Mouse (Mus musculus) CH12.LX (cell line): ENCODE measurements at regions not wholly inside any gene's neighbourhood (a gene's known extent, or its start where the extent isn't known, plus 50 kb on each side); places are given as distances from the start of the nearest gene placed in this dataset.

Source experiments
- DNase-seq: peaks from one replicate; pipeline ENCODE4 v3.0.0-alpha.2; 2013; ENCODE audit errors: extremely low read depth
- H3K27ac ChIP-seq: 2 replicates; pipeline ENCODE4 v1.5.1; 2012; ENCODE audit warnings: low read depth, mild to moderate bottlenecking, control low read depth, moderate library complexity; ENCODE audit not compliant: insufficient read depth
- H3K27me3 ChIP-seq: replicated peaks from 2 replicates; pipeline ENCODE3; 2012; ENCODE audit warnings: inconsistent platforms
- H3K36me3 ChIP-seq, 2 experiments: replicated peaks in 1 of 2; 2 replicates each; pipeline versions ENCODE3 to v1.6.1; 2012; ENCODE audit warnings: inconsistent platforms in 1 of 2, low read length in 1 of 2, mild to moderate bottlenecking in 1 of 2, mixed read lengths in 1 of 2, moderate library complexity in 1 of 2; ENCODE audit not compliant: control insufficient read depth in 1 of 2, insufficient read depth in 1 of 2
- H3K4me1 ChIP-seq, 2 experiments: 2 replicates each; pipeline ENCODE4 v1.6.1; 2012; ENCODE audit warnings: inconsistent platforms in 1 of 2, moderate library complexity in 1 of 2; ENCODE audit not compliant: insufficient read depth in 2 of 2, control insufficient read depth in 1 of 2
- H3K4me2 ChIP-seq: 2 replicates; pipeline ENCODE4 v1.6.1; 2012; ENCODE audit warnings: low read depth, mild to moderate bottlenecking, control low read depth; ENCODE audit not compliant: poor library complexity, insufficient read depth, severe bottlenecking
- H3K4me3 ChIP-seq, 3 experiments: fragments of 150-350 bp in 1 of 3; sonication (generic) in 1 of 3; replicated peaks in 1 of 3; 2 replicates each; pipeline versions ENCODE3 to v1.5.1; 2011 to 2012; ENCODE audit warnings: low read depth in 2 of 3, low read length in 2 of 3, mild to moderate bottlenecking in 2 of 3, moderate library complexity in 2 of 3, control low read depth in 1 of 3, improper control_type of control experiment in 1 of 3, inconsistent platforms in 1 of 3, mixed read lengths in 1 of 3; ENCODE audit not compliant: poor library complexity in 1 of 3
- H3K79me2 ChIP-seq: replicated peaks from 2 replicates; pipeline ENCODE4 v1.6.1; 2012; ENCODE audit warnings: mild to moderate bottlenecking, moderate library complexity; ENCODE audit not compliant: control insufficient read depth, poor library complexity, insufficient read depth, severe bottlenecking; ENCODE audit errors: extremely low read depth
- H3K9ac ChIP-seq: 2 replicates; pipeline ENCODE4 v1.6.1; 2012; ENCODE audit warnings: low read depth, mild to moderate bottlenecking, control low read depth, moderate library complexity; ENCODE audit not compliant: insufficient read depth
- H3K9me3 ChIP-seq: replicated peaks from 2 replicates; pipeline ENCODE3; 2012; ENCODE audit warnings: low read length, inconsistent platforms, mixed read lengths
- E2F4 ChIP-seq: IDR thresholded peaks from 2 replicates; pipeline ENCODE4 v1.6.1; 2011; ENCODE audit warnings: low read depth, low read length, improper control_type of control experiment; ENCODE audit not compliant: insufficient replicate concordance
- ELF1 ChIP-seq: IDR thresholded peaks from 2 replicates; pipeline ENCODE4 v1.6.1; 2014; ENCODE audit warnings: low read depth, mild to moderate bottlenecking, inconsistent platforms, low read length, improper control_type of control experiment
- JUN ChIP-seq: IDR thresholded peaks from 2 replicates; pipeline ENCODE4 v1.6.1; 2011; ENCODE audit warnings: low read depth, mild to moderate bottlenecking, low read length, improper control_type of control experiment, moderate library complexity; ENCODE audit not compliant: insufficient read depth
- MAFK ChIP-seq: IDR thresholded peaks from 2 replicates; pipeline ENCODE4 v1.6.1; 2011; ENCODE audit warnings: low read length, improper control_type of control experiment; ENCODE audit not compliant: insufficient replicate concordance
- MAX ChIP-seq: IDR thresholded peaks from 2 replicates; pipeline ENCODE4 v1.6.1; 2011; ENCODE audit warnings: low read length, improper control_type of control experiment
- MAZ ChIP-seq: IDR thresholded peaks from 2 replicates; pipeline ENCODE4 v1.6.1; 2012; ENCODE audit warnings: low read depth, mild to moderate bottlenecking, inconsistent platforms, low read length, improper control_type of control experiment, moderate library complexity
- MEF2A ChIP-seq: IDR thresholded peaks from 2 replicates; pipeline ENCODE4 v1.6.1; 2014; ENCODE audit warnings: low read depth, mild to moderate bottlenecking, inconsistent platforms, low read length, improper control_type of control experiment, borderline replicate concordance
- MXI1 ChIP-seq: IDR thresholded peaks from 2 replicates; pipeline ENCODE4 v1.6.1; 2011; ENCODE audit warnings: mild to moderate bottlenecking, low read depth, low read length, improper control_type of control experiment
- MYC ChIP-seq: IDR thresholded peaks from 2 replicates; pipeline ENCODE4 v1.6.1; 2011; ENCODE audit warnings: low read depth, mild to moderate bottlenecking, improper control_type of control experiment, low read length
- NELFE ChIP-seq: IDR thresholded peaks from 2 replicates; pipeline ENCODE4 v1.6.1; 2011; ENCODE audit warnings: low read depth, low read length, improper control_type of control experiment
- PAX5 ChIP-seq: IDR thresholded peaks from 2 replicates; pipeline ENCODE4 v1.6.1; 2012; ENCODE audit warnings: low read length, inconsistent platforms, mixed read lengths
- POLR2A ChIP-seq: IDR thresholded peaks from 2 replicates; pipeline ENCODE4 v1.6.1; 2011; ENCODE audit warnings: low read depth, mild to moderate bottlenecking, improper control_type of control experiment, low read length
- POLR2AphosphoS2 ChIP-seq: IDR thresholded peaks from 2 replicates; pipeline ENCODE4 v1.6.1; 2011; ENCODE audit warnings: low read depth, low read length, improper control_type of control experiment
- RAD21 ChIP-seq: IDR thresholded peaks from 2 replicates; pipeline ENCODE4 v1.6.1; 2011; ENCODE audit warnings: low read depth, mild to moderate bottlenecking, low read length, improper control_type of control experiment, moderate library complexity
- SMC3 ChIP-seq: IDR thresholded peaks from 2 replicates; pipeline ENCODE4 v1.6.1; 2011; ENCODE audit warnings: low read depth, low read length, improper control_type of control experiment
- TBP ChIP-seq: conservative IDR thresholded peaks from 2 replicates; pipeline ENCODE4 v1.6.1; 2011; ENCODE audit warnings: low read depth, low read length, improper control_type of control experiment
- TCF12 ChIP-seq: IDR thresholded peaks from 2 replicates; pipeline ENCODE4 v1.6.1; 2014; ENCODE audit warnings: low read depth, mild to moderate bottlenecking, inconsistent platforms, low read length, improper control_type of control experiment
- USF2 ChIP-seq: conservative IDR thresholded peaks from 2 replicates; pipeline ENCODE4 v1.6.1; 2011; ENCODE audit warnings: low read depth, low read length, improper control_type of control experiment
- ZKSCAN1 ChIP-seq: IDR thresholded peaks from 2 replicates; pipeline ENCODE4 v1.6.1; 2012; ENCODE audit warnings: low read depth, inconsistent platforms, low read length, improper control_type of control experiment, borderline replicate concordance
- dilution Hi-C: fragments of 300-500 bp; cut with MboI; formaldehyde crosslinking; loops from 2 replicates; pipeline ENCODE4 v1.14.3; 2020; ENCODE audit warnings: low sequenced_read_pairs; ENCODE audit not compliant: extremely low pct_unique_long_range_greater_than_20kb, extremely low pct_ligation_motif_present
- in situ Hi-C: fragments of 300-500 bp; cut with MboI; formaldehyde crosslinking; loops from 3 replicates; pipeline ENCODE4 v1.14.3; 2019; ENCODE audit warnings: low sequenced_read_pairs, low pct_ligation_motif_present, low pct_unique_long_range_greater_than_20kb, mixed read lengths

GRCm38 (mm10) chr12:112338976-112339375 is 150.3 kb upstream of the A530016L24Rik start:
- in situ Hi-C loops, result no loop called here
- Histone ChIP-seq H3K79me2 (no peaks in the 10 kb centered on the region), H3K27ac (no peak overlapping the region), H3K9ac (no peak overlapping the region), H3K27me3 (peaks cover 96% of the 10 kb centered on the region), H3K9me3 (no peaks in the 10 kb centered on the region), H3K36me3 (no peaks in the 10 kb centered on the region), H3K4me3 (no peak overlapping the region), H3K4me1 (peaks cover 4 to 22% of the 10 kb centered on the region in 2 experiments), H3K4me2 (no peak overlapping the region)
- no peak for TF ChIP-seq E2F4
- no peak for TF ChIP-seq JUN
- TF ChIP-seq NELFE, result no peak
- TF ChIP-seq USF2, result no peak
- TF ChIP-seq MAX, result no peak
- TF ChIP-seq POLR2AphosphoS2, result no peak
- no peak for TF ChIP-seq MXI1
- TF ChIP-seq MEF2A, result no peak
- TF ChIP-seq POLR2A, result no peak
- DNase-seq, result no peak
- dilution Hi-C loops, result no loop called here

- no peak overlapping the region for H3K4me2 ChIP-seq
- in situ Hi-C loops (no loop called here), dilution Hi-C loops (no loop called here)
- no peaks in the 10 kb centered on the region for H3K36me3 ChIP-seq
- no peak overlapping the region for H3K4me3 ChIP-seq
- TF ChIP-seq SMC3 (no peak), ELF1 (no peak), MAZ (no peak), TBP (no peak), MEF2A (no peak), ZKSCAN1 (no peak), USF2 (no peak), RAD21 (no peak), PAX5 (no peak), MXI1 (no peak), E2F4 (no peak), POLR2A (no peak), MYC (no peak), MAX (no peak), TCF12 (no peak), MAFK (no peak)
- H3K27me3 ChIP-seq, result peaks cover 96% of the 10 kb centered on the region
- no peaks in the 10 kb centered on the region for H3K79me2 ChIP-seq
- H3K4me1 ChIP-seq, result peaks cover 4 to 22% of the 10 kb centered on the region in 2 experiments
- no peak overlapping the region for H3K9ac ChIP-seq
- no peaks in the 10 kb centered on the region for H3K9me3 ChIP-seq
- H3K27ac ChIP-seq, result no peak overlapping the region
- DNase-seq, result no peak
Measured at GRCm38 (mm10) chr12:112339481-112340179, 149.6 kb upstream of the A530016L24Rik start.
